Mouse (Mus musculus): ENCODE results near the gene Slc27a3. TPM values are rescaled to one million over a fixed set of nuclear protein-coding genes. Genes with fewer than 3 reads are reported as not detected.
A peak's percentile ranks its signal among the peaks of the same experiment; 100 is the strongest.

Gene Slc27a3
- polyA plus RNA-seq, 2 experiments, result 1.0 to 2.1 TPM

DNA sequence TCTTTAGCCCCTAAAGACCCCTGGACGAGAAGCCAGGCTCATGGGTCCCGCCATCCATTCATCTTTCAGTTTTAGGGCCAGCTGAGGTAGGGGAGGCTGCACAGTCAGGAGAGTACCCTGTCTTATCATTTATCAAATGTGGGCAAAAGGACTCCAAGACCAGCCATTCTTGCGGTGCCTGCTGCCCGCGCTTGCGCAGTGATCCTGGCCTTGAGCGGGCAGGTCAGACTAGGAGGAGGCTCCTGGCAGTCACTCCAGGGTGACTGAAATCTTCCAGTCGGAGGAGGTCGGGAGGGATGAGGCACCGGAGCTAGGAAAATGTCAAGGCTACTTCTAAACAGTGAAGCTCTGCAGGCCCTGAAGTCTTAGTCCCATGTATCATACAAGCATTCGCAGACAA lies 8.0 kb downstream of the Slc27a3 start:
- no peak overlapping the region for H3K27ac ChIP-seq

DNA sequence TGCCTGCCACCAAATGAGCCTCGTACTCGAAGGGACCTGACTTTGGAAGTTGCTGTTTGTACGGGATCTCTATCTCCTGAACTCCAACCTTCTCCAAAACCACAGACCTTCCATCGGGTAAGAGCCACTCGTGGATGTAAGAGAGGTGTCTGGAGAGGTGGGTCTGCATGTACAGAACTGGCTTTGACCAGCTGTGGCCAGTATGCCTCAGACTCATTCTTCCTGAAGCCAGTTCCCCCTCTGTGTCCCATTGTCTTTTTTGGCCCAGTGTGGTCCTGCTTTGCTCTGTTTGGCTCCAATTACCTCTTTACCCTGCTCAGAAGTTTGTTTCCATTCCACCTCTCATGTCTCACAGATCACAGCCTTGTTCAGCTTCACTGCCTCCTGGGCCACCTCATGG lies 11.2 kb downstream of the Slc27a3 start:
- Histone ChIP-seq H3K9ac (replicated peaks) (no peak overlapping the region), H3K27me3 (ENCODE audit: control insufficient read depth, insufficient read depth, low read length) (no peaks in the 10 kb centered on the region), H3K4me3 (ENCODE audit: insufficient read depth in 1 of 2, low read depth in 2 of 2, low read length in 2 of 2) (no peak overlapping the region), H3K4me1 (replicated peaks; ENCODE audit: control insufficient read depth in 2 of 2, insufficient read depth in 2 of 2, low read length in 1 of 2) (0 out of 4 replicates have a peak, but pooled peaks cover 0 to 3% of the 10 kb centered on the region in 2 experiments), H3K4me2 (ENCODE audit: low read depth) (no peak overlapping the region), H3K36me3 (replicated peaks; ENCODE audit: control insufficient read depth, insufficient read depth, low read depth) (no peaks in the 10 kb centered on the region), H3K27ac (no peak overlapping the region), H3K9me3 (ENCODE audit: control insufficient read depth, low read length) (no peaks in the 10 kb centered on the region)
- ATAC-seq (ENCODE audit: insufficient read depth), result no peak
- TF ChIP-seq EP300 (IDR thresholded peaks at IDR 0.05; ENCODE audit: low read depth) (no peak), CTCF (IDR thresholded peaks at IDR 0.05; ENCODE audit: low read depth) (no peak)
- DNase-seq (ENCODE audit: low read depth in 3 of 3, low spot score in 3 of 3), result no peak
- 57% methylated on average over 5 of the region's 5 CpGs for WGBS (ENCODE audit: insufficient replicate concordance)

More for the DNA sequence above, 8.0 kb downstream of the Slc27a3 start:
- H3K36me3 ChIP-seq (replicated peaks; ENCODE audit: control insufficient read depth, insufficient read depth, low read depth), result no peaks in the 10 kb centered on the region
- 61% methylated on average over 11 of the region's 11 CpGs for WGBS (ENCODE audit: insufficient replicate concordance)
- H3K4me2 ChIP-seq (ENCODE audit: low read depth), result no peak overlapping the region
- ATAC-seq (ENCODE audit: insufficient read depth) (no peak), DNase-seq (ENCODE audit: low read depth in 3 of 3, low spot score in 3 of 3) (no peak)
- H3K9me3 ChIP-seq (ENCODE audit: control insufficient read depth, low read length), result no peaks in the 10 kb centered on the region
- TF ChIP-seq EP300 (IDR thresholded peaks at IDR 0.05; ENCODE audit: low read depth) (no peak), CTCF (IDR thresholded peaks at IDR 0.05; ENCODE audit: low read depth) (no peak)
- no peak overlapping the region for H3K4me3 ChIP-seq (ENCODE audit: insufficient read depth in 1 of 2, low read depth in 2 of 2, low read length in 2 of 2)
- H3K27me3 ChIP-seq (ENCODE audit: control insufficient read depth, insufficient read depth, low read length), result no peaks in the 10 kb centered on the region
- no peak overlapping the region for H3K9ac ChIP-seq (replicated peaks)
- H3K4me1 ChIP-seq (replicated peaks; ENCODE audit: control insufficient read depth in 2 of 2, insufficient read depth in 2 of 2, low read length in 1 of 2), result no peaks in the 10 kb centered on the region

DNA sequence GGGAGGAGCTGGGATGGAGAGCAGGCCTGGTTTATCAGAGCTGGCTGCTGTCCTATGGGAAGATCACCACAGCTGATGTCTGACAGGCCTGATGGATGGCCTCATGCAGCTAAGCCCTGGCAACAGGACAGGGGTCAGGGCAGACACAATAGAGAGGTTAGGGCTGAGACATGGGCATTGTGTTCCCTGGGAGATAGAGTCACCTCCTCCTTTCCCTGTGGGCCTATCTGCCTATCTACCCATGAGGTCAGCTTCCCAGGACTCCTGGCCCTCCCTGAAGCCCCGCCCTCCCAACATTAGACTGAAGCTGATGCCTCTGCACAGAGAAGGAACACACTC lies 13.5 kb downstream of the Slc27a3 start:
- TF ChIP-seq CTCF (IDR thresholded peaks at IDR 0.05; ENCODE audit: low read depth), result no peak
- no peak for TF ChIP-seq EP300 (IDR thresholded peaks at IDR 0.05; ENCODE audit: low read depth)
- Histone ChIP-seq H3K4me3 (ENCODE audit: insufficient read depth in 1 of 2, low read depth in 2 of 2, low read length in 2 of 2) (no peak overlapping the region), H3K9ac (replicated peaks) (no peak overlapping the region), H3K27me3 (ENCODE audit: control insufficient read depth, insufficient read depth, low read length) (no peaks in the 10 kb centered on the region), H3K36me3 (replicated peaks; ENCODE audit: control insufficient read depth, insufficient read depth, low read depth) (no peaks in the 10 kb centered on the region), H3K4me2 (ENCODE audit: low read depth) (no peak overlapping the region), H3K9me3 (ENCODE audit: control insufficient read depth, low read length) (no peaks in the 10 kb centered on the region), H3K27ac (no peak overlapping the region), H3K4me1 (replicated peaks; ENCODE audit: control insufficient read depth in 2 of 2, insufficient read depth in 2 of 2, low read length in 1 of 2) (0 out of 4 replicates have a peak, but pooled peaks cover 0 to 3% of the 10 kb centered on the region in 2 experiments)
- WGBS (ENCODE audit: insufficient replicate concordance), result 57% methylated on average over 1 of the region's 1 CpGs
- no peak for DNase-seq (ENCODE audit: low read depth in 3 of 3, low spot score in 3 of 3)
- peak; percentile 25; the same call in 1 of the 2 replicates for ATAC-seq (ENCODE audit: insufficient read depth)

DNA sequence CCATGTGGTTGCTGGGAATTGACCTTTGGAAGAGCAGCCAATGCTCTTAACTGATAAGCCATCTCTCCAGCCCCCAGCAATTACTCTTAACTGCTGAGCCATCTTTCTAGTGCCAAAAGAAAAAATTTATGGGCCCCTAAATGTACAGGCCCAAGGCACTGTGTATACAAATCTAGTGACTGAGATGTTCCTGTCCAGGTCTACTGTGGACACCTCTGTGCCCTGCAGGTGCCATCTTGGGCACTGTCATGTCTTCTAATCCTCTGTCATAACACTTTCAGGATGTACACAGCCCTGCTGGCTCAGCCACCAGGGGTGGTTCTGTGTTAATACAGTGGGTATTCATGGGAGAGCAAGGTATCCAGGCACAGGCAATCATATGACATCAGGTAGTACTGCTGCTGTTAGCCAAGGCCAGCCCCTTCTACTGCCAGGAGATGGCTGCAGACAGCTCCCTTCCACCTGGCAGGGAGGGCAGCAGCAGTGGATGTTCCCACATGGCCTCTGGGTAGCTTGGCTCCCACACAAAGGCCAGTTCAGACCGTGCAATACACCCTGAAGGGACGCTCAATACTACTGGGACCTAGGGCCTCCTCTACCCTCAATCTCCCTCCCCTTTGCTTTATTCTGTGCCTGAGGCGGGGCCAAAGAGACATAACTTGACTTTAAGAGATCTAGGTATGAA lies 14.0 kb downstream of the Slc27a3 start:
- no peak overlapping the region for H3K4me2 ChIP-seq (ENCODE audit: low read depth)
- no peak for ATAC-seq (ENCODE audit: insufficient read depth)
- DNase-seq (ENCODE audit: low read depth in 3 of 3, low spot score in 3 of 3), result no peak

DNA sequence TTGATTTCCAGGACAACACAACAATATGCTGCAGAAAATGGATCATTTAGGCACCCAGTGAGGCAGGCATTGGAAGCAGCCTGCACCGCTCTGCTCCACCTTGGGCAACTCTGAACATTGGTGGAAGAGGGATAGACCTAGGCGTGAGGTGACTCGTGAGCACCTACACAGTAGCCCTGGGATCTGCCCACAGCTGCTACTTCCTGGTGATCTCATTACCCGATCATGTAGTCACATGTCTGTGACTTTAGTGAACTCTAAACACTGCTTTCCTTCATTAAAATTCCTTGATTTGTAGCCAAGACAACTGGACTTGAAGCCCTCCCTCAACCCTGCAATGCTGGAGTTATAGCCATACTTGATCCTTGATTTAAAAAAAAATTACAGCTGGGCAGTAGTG lies 15.4 kb downstream of the Slc27a3 start:
- ATAC-seq (ENCODE audit: insufficient read depth) (no peak), DNase-seq (ENCODE audit: low read depth in 3 of 3, low spot score in 3 of 3) (no peak)
- Histone ChIP-seq H3K27me3 (ENCODE audit: control insufficient read depth, insufficient read depth, low read length) (no peaks in the 10 kb centered on the region), H3K36me3 (replicated peaks; ENCODE audit: control insufficient read depth, insufficient read depth, low read depth) (no peaks in the 10 kb centered on the region), H3K4me3 (ENCODE audit: insufficient read depth in 1 of 2, low read depth in 2 of 2, low read length in 2 of 2) (no peak overlapping the region), H3K9ac (replicated peaks) (no peak overlapping the region), H3K27ac (no peak overlapping the region), H3K9me3 (ENCODE audit: control insufficient read depth, low read length) (no peaks in the 10 kb centered on the region), H3K4me1 (replicated peaks; ENCODE audit: control insufficient read depth in 2 of 2, insufficient read depth in 2 of 2, low read length in 1 of 2) (0 out of 4 replicates have a peak, but pooled peaks cover 0 to 3% of the 10 kb centered on the region in 2 experiments), H3K4me2 (ENCODE audit: low read depth) (no peak overlapping the region)
- 65% methylated on average over 4 of the region's 4 CpGs for WGBS (ENCODE audit: insufficient replicate concordance)
- TF ChIP-seq EP300 (IDR thresholded peaks at IDR 0.05; ENCODE audit: low read depth), result no peak
- no peak for TF ChIP-seq CTCF (IDR thresholded peaks at IDR 0.05; ENCODE audit: low read depth)

More for the DNA sequence above, 14.0 kb downstream of the Slc27a3 start:
- TF ChIP-seq EP300 (IDR thresholded peaks at IDR 0.05; ENCODE audit: low read depth), result no peak
- no peak for TF ChIP-seq CTCF (IDR thresholded peaks at IDR 0.05; ENCODE audit: low read depth)
- H3K27ac ChIP-seq, result no peak overlapping the region
- H3K4me1 ChIP-seq (replicated peaks; ENCODE audit: control insufficient read depth in 2 of 2, insufficient read depth in 2 of 2, low read length in 1 of 2), result 0 out of 4 replicates have a peak, but pooled peaks cover 0 to 3% of the 10 kb centered on the region in 2 experiments
- no peak overlapping the region for H3K9ac ChIP-seq (replicated peaks)
- H3K36me3 ChIP-seq (replicated peaks; ENCODE audit: control insufficient read depth, insufficient read depth, low read depth), result no peaks in the 10 kb centered on the region
- no peaks in the 10 kb centered on the region for H3K27me3 ChIP-seq (ENCODE audit: control insufficient read depth, insufficient read depth, low read length)
- H3K9me3 ChIP-seq (ENCODE audit: control insufficient read depth, low read length), result no peaks in the 10 kb centered on the region
- WGBS (ENCODE audit: insufficient replicate concordance), result 54% methylated on average over 3 of the region's 3 CpGs
- H3K4me3 ChIP-seq (ENCODE audit: insufficient read depth in 1 of 2, low read depth in 2 of 2, low read length in 2 of 2), result no peak overlapping the region
